Mouse (Mus musculus) midbrain, embryonic 12.5 days (tissue): Measurements from ENCODE around the gene Gpsm3. TPM values are rescaled to one million over a fixed set of nuclear protein-coding genes. Genes with fewer than 3 reads are reported as not detected.

Source experiments
- ATAC-seq: fragments of 200-750 bp; cut with Nextera tagmentation; 2 replicates; pipeline ENCODE4 v1.8.0; 2017; ENCODE audit warnings: low read depth, moderate TSS enrichment, moderate library complexity; ENCODE audit not compliant: low FRiP score
- H3K27ac ChIP-seq: fragments of 300-500 bp; sonication (generic); replicated peaks from 2 replicates; pipeline ENCODE4 v1.5.1; 2016; ENCODE audit warnings: mild to moderate bottlenecking
- H3K27me3 ChIP-seq: fragments of 300-500 bp; sonication (generic); 2 replicates; pipeline ENCODE4 v1.6.1; 2016; ENCODE audit warnings: mild to moderate bottlenecking
- H3K36me3 ChIP-seq: fragments of 300-500 bp; sonication (generic); 2 replicates; pipeline ENCODE4 v1.6.1; 2016
- H3K4me1 ChIP-seq: fragments of 300-500 bp; sonication (generic); 2 replicates; pipeline ENCODE4 v1.6.1; 2016
- H3K4me2 ChIP-seq: fragments of 300-500 bp; sonication (generic); replicated peaks from 2 replicates; pipeline ENCODE4 v1.6.1; 2016; ENCODE audit warnings: mild to moderate bottlenecking, moderate library complexity
- H3K4me3 ChIP-seq: fragments of 300-500 bp; sonication (generic); 2 replicates; pipeline ENCODE4 v1.5.1; 2016; ENCODE audit warnings: mild to moderate bottlenecking
- H3K9ac ChIP-seq: fragments of 300-500 bp; sonication (generic); replicated peaks from 2 replicates; pipeline ENCODE4 v1.6.1; 2016; ENCODE audit warnings: mild to moderate bottlenecking, moderate library complexity
- H3K9me3 ChIP-seq: fragments of 300-500 bp; sonication (generic); 2 replicates; pipeline ENCODE4 v1.6.1; 2016; ENCODE audit warnings: mild to moderate bottlenecking
- WGBS: fragments of 180-500 bp; shearing (Covaris S2); methylation state at CpG from one replicate; pipeline ENCODE4 v1.1.7; 2016; 5-methylcytosine and 5-hydroxymethylcytosine counted together
- polyA plus RNA-seq: library from polyadenylated mRNA; unstranded; fragments of >200 nt; fragmentation: Nextera tagmentation; extraction: Ambion mirVana; gene quantifications from 2 replicates; pipeline ENCODE4 v1.2.1, GENCODE M21; 2016

Gpsm3 gene
- polyA plus RNA-seq, 1 experiment from 2014 or later: 3.3 TPM

GRCm38 (mm10) chr17:34626062-34626772 lies 36.6 kb downstream of the Gpsm3 start:
- H3K4me3 ChIP-seq: peak overlapping the region; percentile 58
- H3K36me3 ChIP-seq: peaks cover 22% of the 10 kb centered on the region
- peak overlapping the region; percentile 68 for H3K9ac ChIP-seq
- 52% methylated on average over 16 of the region's 16 CpGs for WGBS
- peak overlapping the region; percentile 88 for H3K27ac ChIP-seq
- H3K9me3 ChIP-seq: no peaks in the 10 kb centered on the region
- H3K27me3 ChIP-seq: peaks cover 16% of the 10 kb centered on the region
- peaks cover 44% of the 10 kb centered on the region for H3K4me1 ChIP-seq
- no peak for ATAC-seq
- peak overlapping the region; percentile 91 for H3K4me2 ChIP-seq

DNA sequence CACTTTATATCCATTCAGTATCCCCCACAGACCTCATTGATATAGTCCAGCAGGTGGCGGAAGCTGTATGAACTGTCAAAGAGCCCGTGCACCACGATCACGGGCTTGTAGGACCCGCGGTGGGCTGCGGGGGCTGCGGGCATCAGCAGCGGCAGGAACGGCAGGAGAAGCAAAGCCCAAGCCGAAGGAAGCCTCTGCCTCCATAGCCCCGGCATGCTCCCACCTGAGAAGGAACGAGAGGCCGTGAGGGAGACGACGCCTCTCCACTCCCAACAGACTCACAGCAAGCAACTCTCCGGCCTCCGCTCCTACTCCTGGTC lies 37.1 kb downstream of the Gpsm3 start:
- Histone ChIP-seq H3K9ac (peak overlapping the region; percentile 68), H3K4me2 (peak overlapping the region; percentile 91), H3K27me3 (peaks cover 22% of the 10 kb centered on the region), H3K9me3 (no peaks in the 10 kb centered on the region), H3K27ac (peak overlapping the region; percentile 88), H3K36me3 (peaks cover 18% of the 10 kb centered on the region), H3K4me1 (peaks cover 49% of the 10 kb centered on the region), H3K4me3 (peak overlapping the region; percentile 58)
- WGBS: under 1% methylated on average over 18 of the region's 18 CpGs
- peak; percentile 17; the same call in 1 of the 2 replicates for ATAC-seq

GRCm38 (mm10) chr17:34627093-34627942 lies 37.7 kb downstream of the Gpsm3 start:
- peak overlapping the region; percentile 88 for H3K27ac ChIP-seq
- H3K36me3 ChIP-seq: peaks cover 12% of the 10 kb centered on the region
- peak overlapping the region; percentile 68 for H3K9ac ChIP-seq
- peak overlapping the region; percentile 91 for H3K4me2 ChIP-seq
- peak overlapping the region; percentile 58 for H3K4me3 ChIP-seq
- 0% methylated on average over 43 of the region's 45 CpGs for WGBS
- H3K4me1 ChIP-seq: peaks cover 55% of the 10 kb centered on the region
- H3K27me3 ChIP-seq: peaks cover 27% of the 10 kb centered on the region
- H3K9me3 ChIP-seq: no peaks in the 10 kb centered on the region
- peak; percentile 63 for ATAC-seq

DNA sequence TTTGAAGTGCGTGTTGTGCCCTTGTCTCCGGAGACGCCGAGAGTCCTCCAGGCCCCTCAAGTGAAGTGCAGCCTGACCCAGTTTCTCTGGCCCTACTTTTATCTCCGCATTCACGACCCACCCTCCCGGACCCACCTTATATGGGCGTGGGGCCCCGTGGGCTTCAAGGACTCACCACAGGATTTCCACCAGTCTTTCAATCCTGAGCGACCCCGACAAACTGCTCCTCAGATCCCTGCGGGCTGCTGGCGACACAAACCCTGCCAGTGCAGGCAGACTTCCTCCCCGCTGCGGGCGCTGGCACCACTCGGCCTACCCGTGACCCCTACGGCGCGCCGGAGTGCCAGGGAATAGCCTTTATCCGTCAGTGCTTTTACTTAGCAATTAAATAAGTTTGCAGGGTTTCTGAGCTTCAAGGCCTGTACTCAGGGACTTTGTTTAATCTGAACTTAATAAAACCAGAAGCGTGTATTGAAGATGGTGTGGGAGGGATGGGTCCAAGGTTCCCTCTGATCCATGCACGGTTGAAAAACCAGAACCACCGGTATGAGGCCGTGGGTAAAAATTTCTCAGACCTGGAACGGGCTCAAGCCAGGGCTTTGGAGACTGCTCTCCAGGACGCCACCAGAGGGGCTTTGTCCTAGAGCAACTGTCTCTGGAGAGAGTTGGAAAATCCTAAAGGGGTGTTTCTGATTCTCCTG lies 38.5 kb downstream of the Gpsm3 start, which contains the start of gene Ppt2:
Gene Ppt2, minus strand, starts transcription at position 568 of the 701 bp plus-strand sequence.
- WGBS: 5% methylated on average over 29 of the region's 29 CpGs
- peaks cover 57% of the 10 kb centered on the region for H3K4me1 ChIP-seq
- H3K36me3 ChIP-seq: 0 out of 2 replicates have a peak, but pooled peaks cover 5% of the 10 kb centered on the region
- peak within 1 kb of the TSS; percentile 91 for H3K4me2 ChIP-seq
- H3K27ac ChIP-seq: peak within 1 kb of the TSS; percentile 88
- H3K27me3 ChIP-seq: peaks cover 35% of the 10 kb centered on the region
- no peak for ATAC-seq
- peak within 1 kb of the TSS; percentile 68 for H3K9ac ChIP-seq
- peak within 1 kb of the TSS; percentile 58 for H3K4me3 ChIP-seq
- no peaks in the 10 kb centered on the region for H3K9me3 ChIP-seq

DNA sequence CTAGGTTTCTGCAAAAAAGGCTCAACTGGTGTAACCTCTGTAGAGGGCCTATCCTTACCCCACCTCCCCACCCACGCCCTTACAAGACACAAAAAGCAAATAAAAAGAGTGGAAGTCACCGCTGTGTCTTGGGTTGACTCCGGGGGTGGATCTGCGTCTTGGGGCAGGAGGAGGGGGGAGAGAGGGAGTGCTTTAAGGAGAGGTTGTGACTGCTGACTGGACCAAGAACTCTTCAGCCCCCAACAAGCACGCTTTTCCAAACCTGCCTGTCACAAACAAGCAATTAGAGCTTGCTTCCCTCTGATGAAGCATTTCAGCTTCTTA lies 39.0 kb downstream of the Gpsm3 start:
- Histone ChIP-seq H3K9me3 (no peaks in the 10 kb centered on the region), H3K27me3 (peaks cover 40% of the 10 kb centered on the region), H3K36me3 (0 out of 2 replicates have a peak, but pooled peaks cover 5% of the 10 kb centered on the region), H3K4me2 (peak overlapping the region; percentile 91), H3K4me3 (peak overlapping the region; percentile 58), H3K9ac (peak overlapping the region; percentile 68; the same call in 1 of the 2 replicates), H3K27ac (peak overlapping the region; percentile 88), H3K4me1 (peaks cover 57% of the 10 kb centered on the region)
- ATAC-seq: no peak
- WGBS: 11% methylated on average over 5 of the region's 5 CpGs

DNA sequence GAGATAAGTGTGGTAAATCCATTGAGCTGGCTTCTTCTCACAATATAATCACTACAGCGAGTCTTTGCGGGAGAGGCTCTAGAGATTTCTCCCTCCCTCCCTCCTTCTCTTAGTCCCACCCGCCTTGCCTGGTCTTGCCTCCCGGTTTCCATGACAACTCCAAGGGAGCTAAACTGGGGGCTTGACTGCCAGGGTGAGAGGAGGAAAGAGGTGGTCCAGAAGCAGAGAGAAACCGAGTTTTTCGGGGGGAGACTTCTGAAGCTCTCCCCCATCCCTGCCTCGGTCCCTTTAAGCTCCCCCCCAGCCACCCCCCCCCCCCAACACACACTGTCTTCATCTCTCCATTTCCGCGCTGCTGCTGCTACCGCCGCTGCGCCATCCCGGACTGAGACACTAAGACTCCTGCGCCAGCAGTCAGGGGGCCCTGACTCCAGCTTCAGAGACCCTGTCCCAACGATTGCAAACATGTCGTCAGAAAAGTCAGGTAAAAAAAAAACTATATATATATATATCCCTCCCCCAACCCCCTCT lies 39.7 kb downstream of the Gpsm3 start, which contains the start of gene Prrt1:
Gene Prrt1, plus strand, starts transcription at position 313 of the 531 bp plus-strand sequence.
- 1% methylated on average over 15 of the region's 16 CpGs for WGBS
- Histone ChIP-seq H3K36me3 (0 out of 2 replicates have a peak, but pooled peaks cover 5% of the 10 kb centered on the region), H3K9ac (peak within 1 kb of the TSS; percentile 68; the same call in 1 of the 2 replicates), H3K27me3 (peaks cover 40% of the 10 kb centered on the region), H3K27ac (peak within 1 kb of the TSS; percentile 88), H3K4me2 (peak within 1 kb of the TSS; percentile 91), H3K4me3 (peak within 1 kb of the TSS; percentile 58), H3K9me3 (no peaks in the 10 kb centered on the region), H3K4me1 (peaks cover 57% of the 10 kb centered on the region)
- ATAC-seq: peak; percentile 42; the same call in 1 of the 2 replicates

- ATAC-seq: no peak
- H3K4me2 ChIP-seq: peak overlapping the region; percentile 91
- H3K27ac ChIP-seq: peak overlapping the region; percentile 88; the same call in 1 of the 2 replicates
- WGBS: 12% methylated on average over 12 of the region's 12 CpGs
- peaks cover 40% of the 10 kb centered on the region for H3K27me3 ChIP-seq
- peaks cover 57% of the 10 kb centered on the region for H3K4me1 ChIP-seq
- H3K9me3 ChIP-seq: no peaks in the 10 kb centered on the region
- peak overlapping the region; percentile 52; the same call in 1 of the 2 replicates for H3K9ac ChIP-seq
- peak overlapping the region; percentile 58 for H3K4me3 ChIP-seq
- 0 out of 2 replicates have a peak, but pooled peaks cover 5% of the 10 kb centered on the region for H3K36me3 ChIP-seq
These were observed 40.4 kb downstream of the Gpsm3 start for GRCm38 (mm10) chr17:34629796-34630603.

- H3K36me3 ChIP-seq: no peaks in the 10 kb centered on the region
- H3K27me3 ChIP-seq: peaks cover 45% of the 10 kb centered on the region
- H3K27ac ChIP-seq: no peak overlapping the region
- peaks cover 57% of the 10 kb centered on the region for H3K4me1 ChIP-seq
- 2% methylated on average over 47 of the region's 48 CpGs for WGBS
- H3K4me2 ChIP-seq: peak overlapping the region; percentile 91
- no peak for ATAC-seq
- H3K9ac ChIP-seq: peak overlapping the region; percentile 52
- H3K4me3 ChIP-seq: peak overlapping the region; percentile 58
- no peaks in the 10 kb centered on the region for H3K9me3 ChIP-seq
These were observed 41.2 kb downstream of the Gpsm3 start for GRCm38 (mm10) chr17:34630761-34631301.

DNA sequence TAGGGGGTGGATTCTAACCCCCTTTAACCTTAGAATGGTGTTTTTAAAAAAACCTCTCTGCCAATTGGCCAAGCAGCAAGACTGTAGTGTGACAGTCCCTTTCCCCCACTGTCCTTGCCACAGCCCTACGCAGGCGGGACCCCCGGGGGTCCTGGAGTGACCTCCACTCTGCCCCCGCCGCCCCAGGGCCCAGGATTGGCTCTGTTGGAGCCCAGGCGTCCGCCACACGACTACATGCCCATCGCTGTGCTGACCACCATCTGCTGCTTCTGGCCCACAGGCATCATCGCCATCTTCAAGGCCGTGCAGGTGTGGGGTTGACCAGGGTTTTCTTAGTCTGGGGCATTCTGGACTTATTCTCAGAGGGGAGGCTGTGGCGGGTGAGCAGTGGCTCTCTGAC lies 42.0 kb downstream of the Gpsm3 start:
- peaks cover 51% of the 10 kb centered on the region for H3K27me3 ChIP-seq
- WGBS: 4% methylated on average over 11 of the region's 12 CpGs
- peaks cover 50% of the 10 kb centered on the region for H3K4me1 ChIP-seq

GRCm38 (mm10) chr17:34632261-34632691 lies 42.7 kb downstream of the Gpsm3 start:
- Histone ChIP-seq H3K36me3 (no peaks in the 10 kb centered on the region), H3K4me3 (peak overlapping the region; percentile 35), H3K9ac (0 out of 2 replicates have a peak overlapping the region, but pooled peaks have one; percentile 21), H3K4me2 (peak overlapping the region; percentile 91), H3K4me1 (peaks cover 50% of the 10 kb centered on the region), H3K27me3 (peaks cover 53% of the 10 kb centered on the region), H3K27ac (no peak overlapping the region), H3K9me3 (no peaks in the 10 kb centered on the region)
- under 1% methylated on average over 25 of the region's 26 CpGs for WGBS
- ATAC-seq: no peak

More for the DNA sequence above, 42.0 kb downstream of the Gpsm3 start:
- peak overlapping the region; percentile 35 for H3K4me3 ChIP-seq
- H3K36me3 ChIP-seq: no peaks in the 10 kb centered on the region
- H3K27ac ChIP-seq: no peak overlapping the region
- H3K9ac ChIP-seq: peak overlapping the region; percentile 46
- no peak for ATAC-seq
- H3K9me3 ChIP-seq: no peaks in the 10 kb centered on the region
- peak overlapping the region; percentile 91 for H3K4me2 ChIP-seq
